Mouse (Mus musculus) cerebellum, adult (tissue): Measurements from ENCODE around the gene BC051019.

Source experiments
- ATAC-seq: cut with Nextera tagmentation; 2 replicates; pipeline ENCODE4 v1.9.2; 2017; ENCODE audit warnings: mild to moderate bottlenecking, moderate library complexity, mixed read lengths; ENCODE audit not compliant: insufficient number of reproducible peaks, low FRiP score, low TSS enrichment

BC051019 gene

DNA sequence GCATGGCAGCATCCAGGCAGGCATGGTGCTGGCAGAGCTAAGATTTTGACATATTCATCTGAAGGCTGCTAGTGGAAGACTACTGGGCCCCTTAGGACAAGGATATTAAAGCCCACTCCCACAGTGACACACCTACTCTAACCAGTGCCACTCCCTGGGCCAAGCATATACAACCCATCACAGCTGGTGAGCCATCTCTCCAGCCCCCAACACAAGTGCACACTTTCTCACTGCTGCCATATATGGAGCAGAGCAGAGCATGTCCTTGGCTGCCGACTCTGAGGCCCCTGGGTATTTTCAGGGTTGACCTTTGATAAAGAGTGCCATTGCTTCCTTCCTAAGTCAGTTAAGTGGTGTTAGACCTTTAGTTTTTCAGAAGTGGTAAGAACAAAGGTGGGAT is 13.6 kb downstream of the BC051019 start:
- no peak for ATAC-seq

DNA sequence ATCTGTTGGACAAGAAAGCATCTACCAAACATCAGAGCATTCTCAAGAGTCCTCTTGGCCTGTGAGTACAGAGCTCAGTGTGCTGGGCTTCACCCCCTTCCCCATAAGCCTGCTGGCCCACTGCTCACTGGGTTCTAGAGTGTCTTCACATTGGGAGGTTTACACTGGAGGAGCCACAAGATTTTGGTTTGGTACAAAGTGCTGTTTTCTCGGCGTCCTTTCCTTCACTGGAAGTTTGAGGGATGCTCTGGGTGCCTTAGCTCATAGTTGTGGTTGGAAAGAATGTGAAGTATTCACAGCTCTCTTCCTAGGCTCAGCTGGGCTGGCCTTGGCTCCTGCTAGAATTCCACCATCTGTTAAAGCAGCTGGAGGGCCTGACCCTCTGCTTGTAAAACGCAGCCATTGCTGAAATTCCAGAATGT is 14.7 kb downstream of the BC051019 start:
- no peak for ATAC-seq

DNA sequence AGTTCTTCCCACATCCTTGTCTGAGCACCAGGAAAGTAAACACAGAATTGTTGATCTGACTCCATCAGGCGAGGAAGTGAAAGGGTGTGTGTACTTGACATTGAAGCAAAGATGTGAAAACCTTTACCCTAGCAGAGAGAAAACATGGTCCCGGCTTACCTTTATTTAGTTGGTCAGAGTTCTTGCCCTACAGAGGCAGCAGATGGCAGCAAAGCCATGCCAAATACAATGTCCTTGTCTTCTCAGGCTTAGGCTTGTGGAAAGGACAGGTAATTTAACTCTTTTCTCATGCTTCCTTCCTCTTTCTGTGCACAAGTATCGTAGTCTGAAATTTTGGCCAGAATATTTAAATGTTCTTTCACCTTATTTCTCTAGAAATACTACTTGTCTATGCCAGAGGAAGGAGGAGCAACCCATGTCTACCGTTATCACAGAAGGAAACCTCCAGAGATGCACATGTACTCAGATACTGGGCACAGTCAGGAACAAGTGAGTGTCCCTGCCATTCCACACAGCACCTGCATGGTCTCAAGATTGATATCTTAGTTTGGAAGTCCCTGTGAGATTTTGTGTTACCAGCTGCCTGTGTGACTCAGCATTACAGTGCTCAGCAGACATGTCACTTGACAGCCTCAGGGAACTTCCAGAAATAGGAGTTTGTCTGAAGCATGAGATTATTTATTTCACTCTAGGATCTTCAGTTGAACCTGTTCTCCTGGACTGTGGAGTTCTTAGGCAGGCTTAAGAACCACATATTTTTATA is 16.4 kb downstream of the BC051019 start:
- peak; percentile 69 for ATAC-seq

DNA sequence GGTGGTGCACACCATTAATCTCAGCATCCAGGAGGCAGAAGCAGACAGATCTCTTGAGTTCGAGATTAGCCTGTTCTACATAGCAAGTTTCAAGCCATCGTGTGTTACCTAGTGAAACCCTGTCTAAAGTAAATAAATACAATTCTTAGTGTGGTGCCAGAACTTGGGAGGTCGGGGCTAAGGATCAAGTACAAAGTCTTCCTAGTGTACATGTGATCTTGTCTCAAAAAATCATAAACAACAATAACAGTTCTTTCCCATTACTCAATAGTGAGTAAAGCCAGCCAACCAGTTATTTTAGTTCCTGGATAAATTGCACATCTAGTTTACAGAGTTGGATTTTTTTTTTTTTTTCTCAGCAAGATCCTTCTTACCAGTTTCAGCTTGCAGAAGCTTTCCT is 19.2 kb downstream of the BC051019 start:
- no peak for ATAC-seq

DNA sequence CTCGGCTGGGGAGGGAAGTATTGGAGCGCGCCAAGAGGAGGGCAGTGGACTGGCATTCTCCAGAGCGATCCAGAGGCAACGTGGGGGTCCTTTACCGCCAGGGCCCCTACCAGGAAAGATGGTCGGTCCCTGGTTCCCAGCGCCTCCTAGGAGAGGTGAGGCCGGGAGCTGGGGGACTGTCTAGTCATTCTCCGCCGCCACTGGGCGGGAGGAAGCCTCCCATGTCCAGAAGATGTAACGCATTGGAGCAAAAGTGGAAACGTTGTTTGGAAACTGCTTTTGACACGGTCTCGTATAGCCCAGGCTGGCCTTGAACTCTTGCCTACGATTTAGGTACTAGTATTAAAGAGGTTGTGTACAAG is 19.7 kb downstream of the BC051019 start:
- peak; percentile 38; the same call in 1 of the 2 replicates for ATAC-seq

DNA sequence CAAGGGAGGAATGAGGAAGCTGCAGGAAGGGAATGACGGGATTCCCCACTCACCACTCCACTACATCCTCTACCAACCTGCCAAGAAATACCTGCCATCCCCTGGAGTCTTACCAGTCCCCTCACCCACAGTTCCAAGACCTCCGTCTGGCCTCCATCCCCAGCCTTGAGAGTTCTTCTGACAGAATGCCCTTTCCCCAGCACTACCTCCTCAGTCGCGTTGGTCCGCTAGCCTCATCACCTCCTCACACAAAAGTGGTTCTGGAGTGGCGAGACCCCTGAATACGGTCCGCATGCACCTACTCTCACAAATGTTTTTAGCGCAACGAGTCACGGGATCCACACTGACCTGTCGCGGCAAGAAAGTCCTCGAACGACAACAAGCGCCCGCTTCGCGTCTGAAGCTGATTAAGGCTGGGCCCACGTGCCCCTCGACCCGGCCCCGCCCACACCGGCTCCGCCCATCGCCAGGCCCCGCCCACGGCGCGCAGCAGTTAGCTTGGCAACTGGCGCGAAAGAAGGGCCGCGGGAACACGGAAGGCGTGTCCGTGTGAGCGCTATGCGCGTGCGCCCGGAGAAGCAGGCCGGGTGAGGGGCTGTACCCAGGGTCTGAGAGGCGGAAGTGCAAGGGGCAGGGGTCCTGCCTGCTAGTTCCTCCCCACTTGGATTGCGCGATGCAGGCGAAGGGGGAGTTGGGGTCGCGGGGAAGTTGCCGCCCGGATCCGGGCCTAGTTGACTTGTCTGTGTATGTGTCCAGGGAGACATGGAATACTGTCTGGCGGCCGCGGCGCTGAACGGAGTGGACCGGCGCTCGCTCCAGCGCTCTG is 20.2 kb downstream of the BC051019 start, which contains the start of the genes St5 and Akip1:
St5 (minus strand) TSS at position 416 of the 826 bp plus-strand sequence.
Akip1 (plus strand) TSS at position 501 of the 826 bp plus-strand sequence.
- ATAC-seq, result peak; percentile 74

DNA sequence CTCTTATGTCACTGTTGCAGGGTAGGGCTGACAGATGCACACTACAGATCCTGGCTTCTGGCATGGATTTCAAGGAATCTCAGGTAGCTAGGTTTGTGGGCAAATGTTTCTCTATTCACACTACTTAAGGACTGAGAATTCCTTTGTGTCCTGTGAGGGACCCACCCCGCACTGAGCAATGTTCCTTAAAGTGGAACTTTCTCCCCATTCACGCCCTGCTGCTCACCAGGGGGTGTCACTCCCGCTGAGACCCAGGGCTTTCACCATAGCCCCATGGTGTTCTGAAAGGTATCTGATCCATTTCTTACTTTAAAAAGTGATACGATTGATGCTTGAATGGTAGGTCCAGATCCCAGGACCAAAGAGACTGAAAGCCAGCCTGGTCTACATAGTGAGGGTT is 20.9 kb downstream of the BC051019 start:
- no peak for ATAC-seq

DNA sequence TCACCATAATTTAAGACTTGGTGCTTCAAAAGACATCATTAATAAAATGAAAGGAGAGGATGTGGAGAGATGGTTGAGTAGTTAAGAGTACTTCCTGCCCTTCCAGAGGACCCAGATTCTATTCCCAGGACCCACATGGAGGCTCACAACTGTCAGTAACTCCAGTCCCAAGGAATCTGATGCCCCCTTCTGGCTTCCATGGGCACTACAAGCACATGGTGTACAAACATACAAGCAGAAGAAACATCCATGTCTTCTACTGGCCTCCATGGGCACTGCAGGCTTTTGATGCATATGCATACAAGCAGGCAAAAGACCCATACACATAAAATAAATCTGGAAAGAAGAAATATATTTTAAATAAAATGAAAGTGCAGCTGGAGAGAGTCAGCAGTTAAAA is 23.4 kb downstream of the BC051019 start:
- no peak for ATAC-seq

DNA sequence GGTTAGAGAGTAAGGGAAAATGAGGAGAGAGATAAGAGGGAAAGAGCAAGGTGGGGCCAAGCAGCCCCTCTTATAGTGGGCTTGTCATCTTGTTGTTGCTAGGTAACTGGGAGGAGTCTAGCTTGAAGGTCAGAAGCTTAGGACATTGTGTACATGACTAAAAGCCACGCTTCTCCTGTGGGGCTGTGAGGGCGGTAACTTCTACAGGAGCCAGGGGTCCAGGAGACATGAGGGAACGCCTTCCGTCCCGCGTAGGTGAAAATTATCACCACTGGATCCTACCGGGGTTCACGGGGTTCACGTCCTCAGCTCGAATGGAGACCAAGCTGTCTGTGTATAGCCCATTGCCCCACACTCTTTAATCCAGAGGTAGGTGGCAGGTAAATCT is 28.3 kb downstream of the BC051019 start:
- no peak for ATAC-seq

DNA sequence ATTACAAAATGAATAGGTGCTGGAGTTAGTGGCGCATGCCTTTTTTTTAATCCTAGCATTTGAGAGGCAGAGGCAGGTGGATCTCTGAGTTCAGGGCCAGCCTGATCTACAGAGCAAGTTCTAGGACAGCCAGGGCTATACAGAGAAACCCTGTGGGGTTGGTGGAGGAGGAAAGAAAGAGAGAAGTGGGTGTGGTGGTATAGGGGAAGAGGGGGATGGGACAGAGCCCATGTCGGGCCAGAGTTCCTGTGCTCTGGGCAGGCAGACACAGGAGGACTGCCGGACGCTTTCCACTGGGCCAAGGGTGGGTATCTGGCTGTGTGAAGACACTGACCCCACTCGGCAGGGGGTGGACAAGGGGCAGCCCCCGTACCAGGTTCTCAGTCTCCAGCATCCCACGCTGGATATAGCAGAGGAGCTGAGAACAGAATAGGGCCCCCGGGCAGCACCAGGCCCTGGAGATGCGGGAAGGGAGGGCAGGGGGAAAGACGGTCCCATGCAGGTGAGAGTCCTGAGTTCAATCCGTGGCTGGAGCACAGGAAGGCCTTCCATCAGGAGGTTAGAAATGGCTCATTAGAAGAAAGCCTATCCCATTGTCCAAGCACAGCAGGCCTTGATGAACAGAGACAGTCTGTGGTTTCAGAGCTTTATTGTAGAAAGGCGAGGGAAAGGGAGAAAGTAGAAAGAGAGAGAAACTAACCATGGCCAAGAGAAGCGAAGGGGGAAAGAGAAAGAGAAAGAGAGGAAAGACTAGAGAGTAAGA is 28.9 kb downstream of the BC051019 start:
- ATAC-seq, result no peak

DNA sequence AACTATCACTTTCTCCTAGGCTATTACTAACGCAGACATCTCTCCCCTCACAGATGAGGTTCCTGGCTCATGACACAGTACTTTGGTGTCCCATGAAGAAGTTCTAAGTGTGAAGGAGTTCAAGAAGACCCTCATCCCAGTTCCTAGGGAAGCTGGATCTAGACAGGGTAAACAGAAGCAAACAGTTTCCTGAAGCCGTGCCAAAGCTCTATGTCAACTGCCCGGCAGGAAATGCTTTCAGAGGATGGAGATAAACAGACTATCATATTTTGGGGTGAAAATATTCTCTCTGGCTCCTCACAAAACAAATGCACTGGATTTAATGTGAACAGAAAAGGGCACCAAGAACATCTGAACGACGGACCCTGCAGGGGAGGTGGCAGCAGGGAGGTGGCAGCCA is 32.7 kb downstream of the BC051019 start:
- ATAC-seq, result no peak

DNA sequence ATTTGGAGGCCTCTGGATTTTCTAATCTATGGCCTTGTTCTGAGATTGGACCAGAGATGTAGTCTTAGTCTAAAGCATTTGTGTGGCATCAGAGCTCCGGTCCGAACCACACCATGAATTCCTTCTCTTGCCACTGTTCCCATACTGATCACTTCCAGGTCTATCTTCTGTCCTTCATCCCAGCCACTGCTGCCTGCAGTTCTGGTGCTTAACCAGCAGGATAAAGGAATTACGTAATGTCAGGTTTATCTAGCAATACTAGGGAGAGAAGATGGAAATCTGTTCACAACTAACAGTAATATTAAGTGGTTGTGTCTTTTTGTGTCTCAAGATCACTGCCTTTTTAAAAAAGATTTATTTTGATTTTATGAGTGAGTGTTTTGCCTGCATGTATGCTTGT is 33.5 kb downstream of the BC051019 start:
- ATAC-seq, result no peak

DNA sequence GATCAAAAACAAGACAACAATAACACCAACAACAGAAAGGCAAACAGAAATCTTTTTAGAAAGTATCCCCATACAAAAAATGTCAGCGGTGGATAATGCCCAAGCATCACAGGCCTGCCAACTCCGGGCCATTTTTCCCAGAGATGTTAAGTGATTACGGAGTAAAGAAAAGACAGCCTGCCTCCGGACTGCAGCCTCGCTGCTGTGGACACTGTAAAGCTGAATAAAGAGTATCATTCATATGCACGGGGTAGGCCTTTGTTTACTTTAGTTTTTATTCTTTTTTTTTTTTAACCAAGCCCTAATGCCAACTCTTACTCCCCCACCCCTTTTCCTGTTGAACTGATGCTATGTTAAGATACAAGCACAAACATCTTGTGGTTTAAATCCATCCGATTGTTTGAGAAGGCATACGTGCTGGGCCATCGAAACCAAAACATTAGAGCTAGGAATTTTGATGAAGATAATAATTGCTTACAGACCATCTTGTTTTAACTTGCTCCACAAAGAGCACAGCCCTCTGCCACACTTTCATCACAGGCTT is 37.0 kb downstream of the BC051019 start:
- no peak for ATAC-seq

DNA sequence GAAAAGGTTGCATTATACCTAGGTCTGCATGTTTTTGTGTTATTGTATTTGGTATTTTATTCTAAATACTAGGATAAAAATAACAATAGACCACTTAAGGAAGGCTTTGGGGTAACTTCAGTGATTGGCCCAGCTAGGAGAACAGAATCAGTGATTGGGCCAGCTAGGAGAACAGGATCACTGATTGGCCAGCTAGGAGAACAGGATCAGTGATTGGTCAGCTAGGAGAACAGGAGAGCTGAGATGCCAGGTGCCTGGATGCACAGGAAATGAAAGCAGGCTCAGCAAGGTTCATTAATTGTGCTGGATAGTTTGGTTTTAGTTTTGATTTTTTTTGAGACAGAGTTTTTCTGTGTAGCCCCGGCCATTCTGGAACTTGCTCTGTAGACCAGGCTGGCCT is 42.8 kb downstream of the BC051019 start:
- no peak for ATAC-seq

DNA sequence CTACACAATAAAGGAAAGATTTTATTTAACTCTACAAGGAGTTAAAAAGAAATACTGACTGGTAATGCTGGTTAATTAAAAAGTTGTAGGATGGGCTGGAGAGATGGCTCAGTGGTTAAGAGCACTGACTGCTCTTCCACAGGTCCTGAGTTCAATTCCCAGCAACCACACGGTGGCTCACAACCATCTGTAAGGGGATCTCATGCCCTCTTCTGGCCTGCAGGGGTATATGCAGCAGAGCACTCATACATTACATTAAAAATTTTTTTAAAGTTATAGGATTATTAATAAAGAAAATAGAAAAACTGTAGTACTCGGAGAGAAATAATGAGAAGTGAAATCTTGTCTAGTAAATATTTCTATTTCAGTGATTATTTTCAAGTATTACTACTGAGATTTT is 43.4 kb downstream of the BC051019 start:
- ATAC-seq, result no peak

DNA sequence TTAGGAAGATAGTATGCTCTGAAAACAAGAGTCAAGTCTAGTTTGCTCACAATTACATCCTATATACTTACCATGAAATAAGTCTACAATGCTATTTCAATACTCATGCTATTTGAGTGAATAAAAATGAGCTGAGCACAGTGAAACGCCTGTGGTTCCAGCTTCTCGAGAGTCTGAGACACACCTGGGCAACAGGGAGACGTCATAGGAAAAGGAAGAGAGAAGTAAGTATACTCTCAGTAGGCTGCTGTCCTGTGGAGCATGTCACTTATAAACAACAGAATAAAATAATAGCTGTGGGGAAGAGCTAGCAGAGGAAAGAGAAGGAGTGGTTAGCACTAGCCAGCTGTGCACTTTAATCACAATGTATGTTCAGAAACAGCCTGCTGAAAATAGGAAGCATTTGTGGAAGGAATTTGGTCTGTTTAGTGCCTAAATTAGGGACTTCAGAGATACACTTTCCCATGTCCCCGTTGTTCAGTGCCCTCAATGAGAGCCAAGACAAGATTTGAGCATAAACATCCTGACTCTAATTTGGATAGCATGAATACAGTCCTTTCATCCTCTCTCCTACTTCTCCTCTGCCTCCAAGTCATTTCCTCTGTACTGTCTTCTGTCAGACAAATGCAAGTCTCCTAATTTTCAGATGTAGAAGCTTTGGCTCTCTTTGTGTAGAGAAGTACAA is 48.6 kb downstream of the BC051019 start:
- ATAC-seq, result no peak

DNA sequence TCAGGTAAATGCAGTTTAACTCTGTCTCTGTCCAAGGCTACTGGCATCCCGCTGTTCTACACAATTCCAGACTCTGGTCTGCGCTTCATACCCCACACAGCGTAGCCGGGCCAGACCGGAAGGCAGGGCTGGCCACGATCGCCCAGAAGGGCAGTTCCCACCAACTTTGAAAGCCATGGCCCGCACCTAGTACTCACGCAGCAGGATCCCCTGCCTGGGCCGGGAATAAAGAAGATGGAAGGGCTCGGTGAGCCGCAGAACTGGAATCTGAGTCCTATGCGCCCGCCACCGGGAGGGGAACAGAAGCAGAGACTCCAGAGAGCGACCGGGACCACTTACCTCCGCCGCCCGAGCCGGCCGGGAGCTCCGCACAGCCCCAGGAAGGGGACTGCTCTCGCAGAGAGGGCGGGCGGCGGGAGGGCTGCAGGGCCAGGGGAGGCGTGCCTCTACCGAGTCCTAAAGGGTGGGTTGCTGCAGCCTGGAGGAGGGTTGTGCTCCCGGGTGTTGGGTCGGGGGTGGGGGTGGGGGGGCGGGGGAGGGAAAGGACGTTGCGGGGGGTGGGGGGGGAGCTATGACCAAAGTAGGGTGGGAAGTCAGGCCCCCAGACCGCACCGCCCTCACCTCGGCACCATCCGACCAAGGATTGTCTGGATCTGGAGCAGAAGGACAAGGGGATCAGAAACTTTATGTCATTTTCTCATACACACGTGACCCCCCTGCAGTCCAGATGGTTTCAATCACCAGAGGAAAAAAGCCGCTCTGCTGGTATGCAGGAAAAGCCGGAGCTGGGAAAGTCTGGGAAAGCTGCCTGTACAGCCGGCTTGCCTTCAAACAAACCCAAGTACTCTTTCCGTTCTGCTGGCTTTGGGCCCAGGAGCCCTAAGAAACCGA is 51.8 kb downstream of the BC051019 start:
- ATAC-seq, result peak; percentile 69

DNA sequence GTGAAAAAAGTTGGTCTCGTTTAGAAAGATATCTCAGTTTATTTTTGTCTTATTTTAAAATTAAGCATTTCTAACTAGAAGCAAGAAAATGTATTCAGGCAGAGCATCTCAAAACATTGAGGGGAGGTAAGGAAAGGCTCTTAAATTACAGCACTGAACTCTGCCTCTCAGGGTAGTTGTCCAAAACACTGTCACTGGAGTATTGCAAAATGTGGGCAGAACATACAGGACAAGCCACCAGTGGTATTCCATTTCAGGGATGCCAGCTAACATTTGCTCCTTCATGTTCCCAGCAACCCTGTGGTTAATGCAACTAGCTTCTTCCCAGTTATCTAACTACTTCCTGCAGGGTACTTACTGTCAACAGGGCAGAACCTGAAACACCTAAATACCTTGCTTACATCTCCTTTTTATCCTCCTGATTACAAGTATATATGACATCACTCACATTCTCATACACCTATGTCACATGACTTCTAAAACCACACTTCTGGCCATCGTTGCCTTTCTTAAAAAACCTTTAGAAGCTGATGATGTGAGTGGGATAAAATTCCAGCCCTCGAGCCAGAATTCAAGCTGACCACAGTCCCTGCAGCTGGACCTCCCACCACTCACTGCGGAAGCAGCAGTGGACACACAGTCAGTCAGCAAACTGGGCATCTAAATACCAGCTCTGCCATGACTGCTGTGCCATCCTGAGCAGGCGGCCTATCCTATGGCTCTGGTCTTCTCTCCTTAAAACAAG is 54.1 kb downstream of the BC051019 start:
- ATAC-seq, result no peak
